Mouse (Mus musculus) T-helper 1 cell (primary cell): ENCODE results near the gene Olfr850.

Source experiments
- in situ Hi-C: fragments of 300-600 bp; cut with MboI, MseI; formaldehyde crosslinking; loops from one replicate; pipeline ENCODE4 v1.15.1; 2025; ENCODE audit warnings: high pct_unique_total_duplicates

Gene Olfr850

GRCm38 (mm10) chr9:19478148-19478547 lies at the start of gene Olfr850:
Gene Olfr850 (minus strand): TSS chr9:19478248.
- in situ Hi-C loops, result no loop called here

GRCm38 (mm10) chr9:19492995-19493394 lies 14.9 kb upstream of the Olfr850 start, which contains the start of gene Olfr851:
Gene Olfr851 (plus strand): TSS chr9:19493295.
- in situ Hi-C loops, result no loop called here

GRCm38 (mm10) chr9:19439966-19440365 lies 38.1 kb downstream of the Olfr850 start, which contains the start of gene Olfr849:
Gene Olfr849 (plus strand): TSS chr9:19440266.
- in situ Hi-C loops, result no loop called here
